In genomic region chr2:103631293-103631717, GRCm38 (mm10) we compare ENCODE assay signal across 16 mouse cellular contexts.
A peak's percentile ranks its signal among the peaks of the same experiment; 100 is the strongest.
DNase-seq lines count a peak whose midpoint lies in the region; ATAC-seq lines count a peak whose summit lies in the region.
"Had no signal": no experiment of that assay in that cellular context is flagged by ENCODE, and none has a peak within 500 bp of the region (broad histone marks: within the 10 kb centered on the region; RNA-seq: fewer than 3 reads in every experiment).

No protein-coding gene starts in this region.

- peak overlapping the region; percentile 21 for H3K27ac ChIP-seq in forebrain, embryonic 10.5 days
- H3K27ac ChIP-seq in forebrain, embryonic 14.5 days (ENCODE audit: low read depth, low read length), result no peak overlapping the region
- H3K27ac ChIP-seq in midbrain, embryonic 13.5 days, result peak overlapping the region; percentile 48
- no peak overlapping the region for H3K27ac ChIP-seq in midbrain, embryonic 11.5 days (ENCODE audit: low read depth, low read length)
- H3K27ac ChIP-seq: forebrain, embryonic 12.5 days; gastrocnemius, adult 2 months; kidney, postnatal 0 days; lung, embryonic 15.5 days had no signal

- H3K9ac ChIP-seq in forebrain, embryonic 14.5 days (ENCODE audit: low read length), result no peak overlapping the region
- H3K9ac ChIP-seq in midbrain, embryonic 13.5 days (replicated peaks), result no peak overlapping the region
- no peak overlapping the region for H3K9ac ChIP-seq in midbrain, embryonic 11.5 days (ENCODE audit: low read length)
- H3K9ac ChIP-seq: forebrain, embryonic 12.5 days; lung, embryonic 15.5 days had no signal

- no peak for DNase-seq in forebrain, embryonic 10.5 days (ENCODE audit: extremely low spot score, low spot score)
- DNase-seq in forebrain, embryonic 14.5 days (ENCODE audit: low spot score), result no peak
- DNase-seq in midbrain, embryonic 11.5 days (ENCODE audit: low spot score, missing footprints), result no peak
- DNase-seq in forelimb bud, embryonic 11.5 days (ENCODE audit: low read depth, low spot score), result peak; percentile 48
- DNase-seq in mesoderm, embryonic 11.5 days (ENCODE audit: low read depth, low spot score), result peak; percentile 30
- DNase-seq in layer of hippocampus, postnatal 14 days (ENCODE audit: low spot score in 2 of 2), result no peak
- DNase-seq in right cerebral cortex, adult 2 months (ENCODE audit: low spot score in 2 of 2), result no peak
- DNase-seq: cerebellum, adult 11 months; gastrocnemius, adult 2 months; heart, postnatal 36 days; left cerebral cortex, postnatal 4 days; spleen, adult 18-20 months had no signal

- H3K4me1 ChIP-seq in forebrain, embryonic 10.5 days, result peaks cover 64% of the 10 kb centered on the region
- H3K4me1 ChIP-seq in forebrain, embryonic 14.5 days (ENCODE audit: control insufficient read depth, insufficient read depth, low read length), result 0 out of 2 replicates have a peak, but pooled peaks cover 7% of the 10 kb centered on the region
- H3K4me1 ChIP-seq in midbrain, embryonic 13.5 days (replicated peaks), result peaks cover 28% of the 10 kb centered on the region
- peaks cover 10% of the 10 kb centered on the region for H3K4me1 ChIP-seq in midbrain, embryonic 11.5 days (ENCODE audit: control insufficient read depth, insufficient read depth, low read length)

- H3K4me2 ChIP-seq in forebrain, embryonic 14.5 days (ENCODE audit: low read length), result no peak overlapping the region
- H3K4me2 ChIP-seq in midbrain, embryonic 13.5 days (replicated peaks), result no peak overlapping the region
- no peak overlapping the region for H3K4me2 ChIP-seq in midbrain, embryonic 11.5 days
- H3K4me2 ChIP-seq: forebrain, embryonic 12.5 days; lung, embryonic 15.5 days had no signal

- H3K27me3 ChIP-seq in forebrain, embryonic 10.5 days (ENCODE audit: poor library complexity, severe bottlenecking), result peaks cover 47% of the 10 kb centered on the region
- H3K27me3 ChIP-seq in forebrain, embryonic 14.5 days (replicated peaks; ENCODE audit: control insufficient read depth, insufficient read depth, low read length), result no peaks in the 10 kb centered on the region
- no peaks in the 10 kb centered on the region for H3K27me3 ChIP-seq in midbrain, embryonic 13.5 days
- no peaks in the 10 kb centered on the region for H3K27me3 ChIP-seq in midbrain, embryonic 11.5 days (ENCODE audit: control insufficient read depth, insufficient read depth, low read length)
- H3K27me3 ChIP-seq: lung, embryonic 15.5 days had no signal

- H3K4me3 ChIP-seq in forebrain, embryonic 10.5 days, result no peak overlapping the region
- H3K4me3 ChIP-seq in forebrain, embryonic 14.5 days (ENCODE audit: low read depth, low read length), result no peak overlapping the region
- H3K4me3 ChIP-seq in midbrain, embryonic 13.5 days (replicated peaks), result no peak overlapping the region
- H3K4me3 ChIP-seq in midbrain, embryonic 11.5 days (ENCODE audit: low read depth, low read length), result no peak overlapping the region
- H3K4me3 ChIP-seq: forebrain, embryonic 12.5 days; gastrocnemius, adult 2 months; lung, embryonic 15.5 days had no signal

- H3K9me3 ChIP-seq in forebrain, embryonic 10.5 days, result no peaks in the 10 kb centered on the region
- H3K9me3 ChIP-seq in forebrain, embryonic 14.5 days (replicated peaks; ENCODE audit: control insufficient read depth, low read length), result no peaks in the 10 kb centered on the region
- no peaks in the 10 kb centered on the region for H3K9me3 ChIP-seq in midbrain, embryonic 13.5 days
- no peaks in the 10 kb centered on the region for H3K9me3 ChIP-seq in midbrain, embryonic 11.5 days (ENCODE audit: control insufficient read depth, low read length)
- H3K9me3 ChIP-seq: forebrain, embryonic 12.5 days; lung, embryonic 15.5 days had no signal

- ATAC-seq in forebrain, embryonic 14.5 days, result no peak
- no peak; the same call in 1 of the 2 replicates for ATAC-seq in midbrain, embryonic 13.5 days
- ATAC-seq in midbrain, embryonic 11.5 days (ENCODE audit: low FRiP score), result no peak

- no peaks in the 10 kb centered on the region for H3K36me3 ChIP-seq in forebrain, embryonic 10.5 days (replicated peaks)
- no peaks in the 10 kb centered on the region for H3K36me3 ChIP-seq in forebrain, embryonic 14.5 days (ENCODE audit: control insufficient read depth, insufficient read depth, low read length)
- no peaks in the 10 kb centered on the region for H3K36me3 ChIP-seq in midbrain, embryonic 13.5 days
- H3K36me3 ChIP-seq in midbrain, embryonic 11.5 days (ENCODE audit: control insufficient read depth, insufficient read depth, low read length), result no peaks in the 10 kb centered on the region
- H3K36me3 ChIP-seq: forebrain, embryonic 12.5 days; lung, embryonic 15.5 days had no signal

- WGBS in forebrain, embryonic 10.5 days, result 62% methylated on average over 7 of the region's 7 CpGs
- WGBS in forebrain, embryonic 14.5 days, result 83% methylated on average over 7 of the region's 7 CpGs
- WGBS in midbrain, embryonic 13.5 days, result 73% methylated on average over 7 of the region's 7 CpGs
- WGBS in midbrain, embryonic 11.5 days, result 68% methylated on average over 7 of the region's 7 CpGs

Comparison
In these comparisons a context has a peak if more than half of its experiments do, and no peak if none do; other contexts are left out.
1. H3K27ac ChIP-seq: peak in forebrain, embryonic 10.5 days (single experiment) and midbrain, embryonic 13.5 days (single experiment); none in forebrain, embryonic 14.5 days (single experiment) and midbrain, embryonic 11.5 days (single experiment).
2. DNase-seq: peak in forelimb bud, embryonic 11.5 days (single experiment) and mesoderm, embryonic 11.5 days (single experiment); none in forebrain, embryonic 10.5 days (single experiment), forebrain, embryonic 14.5 days (single experiment), midbrain, embryonic 11.5 days (single experiment), layer of hippocampus, postnatal 14 days (0 of 2) and right cerebral cortex, adult 2 months (0 of 2).